Mouse (Mus musculus): ENCODE measurements at regions not wholly inside any gene's neighbourhood (a gene's known extent, or its start where the extent isn't known, plus 50 kb on each side); places are given as distances from the start of the nearest gene placed in this dataset.

DNA sequence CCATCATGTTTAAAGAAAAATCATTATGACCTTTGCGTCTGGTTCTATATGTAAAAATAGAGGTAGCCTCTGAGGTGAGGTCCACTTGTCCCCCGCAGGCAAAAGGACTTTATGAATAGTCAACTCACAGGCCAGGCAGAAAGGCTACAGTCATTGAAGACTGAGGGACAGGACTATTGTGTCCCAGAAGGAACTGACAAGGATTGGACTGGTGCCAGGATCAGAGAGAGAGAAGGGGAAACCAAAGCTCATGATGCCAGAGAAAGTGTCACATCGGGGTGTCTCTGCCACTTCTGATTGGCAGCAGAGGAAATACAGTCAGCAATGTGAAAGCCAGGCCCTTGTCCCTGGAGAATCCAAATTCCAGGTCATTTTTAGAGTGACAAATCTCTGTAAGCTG, 50.3 kb upstream of the Fer start:
- Histone ChIP-seq H3K9ac (ENCODE audit: low read depth, low read length) (no peak overlapping the region), H3K27ac (ENCODE audit: low read depth, low read length) (no peak overlapping the region), H3K36me3 (ENCODE audit: control insufficient read depth, insufficient read depth, low read length) (no peaks in the 10 kb centered on the region), H3K4me2 (no peak overlapping the region), H3K4me3 (ENCODE audit: low read depth, low read length) (no peak overlapping the region), H3K4me1 (replicated peaks; ENCODE audit: control insufficient read depth, insufficient read depth, low read length) (no peaks in the 10 kb centered on the region), H3K9me3 (ENCODE audit: control insufficient read depth, low read length) (no peaks in the 10 kb centered on the region), H3K27me3 (replicated peaks; ENCODE audit: control insufficient read depth, insufficient read depth, low read length) (no peaks in the 10 kb centered on the region)
- 74% methylated on average over 3 of the region's 3 CpGs for WGBS
- DNase-seq (ENCODE audit: low spot score), result no peak
- ATAC-seq (replicated peaks; ENCODE audit: low FRiP score), result no peak
